Mouse (Mus musculus): Measurements from ENCODE around the gene Gjb4.

- TF ChIP-seq POLR2A (IDR thresholded peaks at IDR 0.05; ENCODE audit: insufficient read length, low read depth): no peak
- TF ChIP-seq CEBPB (IDR thresholded peaks at IDR 0.05; ENCODE audit: insufficient read depth, poor library complexity, severe bottlenecking): no peak
- no peak for TF ChIP-seq USF1 (IDR thresholded peaks at IDR 0.05; ENCODE audit: low read depth)
- no peak for TF ChIP-seq MAX (IDR thresholded peaks at IDR 0.05; ENCODE audit: low read depth)
- TF ChIP-seq TCF12 (IDR thresholded peaks at IDR 0.05; ENCODE audit: insufficient read depth, poor library complexity, severe bottlenecking): no peak
- no peak for TF ChIP-seq MYOD1 (IDR thresholded peaks at IDR 0.05; ENCODE audit: control insufficient read depth in 1 of 3, insufficient read length in 2 of 3, low read depth in 2 of 3)
- no peak for TF ChIP-seq MYOG (IDR thresholded peaks at IDR 0.05; ENCODE audit: control insufficient read depth in 1 of 3, insufficient read depth in 1 of 3, insufficient read length in 2 of 3, low read depth in 2 of 3)
- no peak for TF ChIP-seq POLR2AphosphoS2 (IDR thresholded peaks at IDR 0.05; ENCODE audit: insufficient read length, low read depth)
- TF ChIP-seq REST (IDR thresholded peaks at IDR 0.05; ENCODE audit: insufficient read depth, insufficient read length): no peak
Measured at GRCm38 (mm10) chr4:127377344-127377743, 23.5 kb upstream of the Gjb4 start.
